Mouse (Mus musculus): Measurements from ENCODE around the gene Agpat1. TPM values are rescaled to one million over a fixed set of nuclear protein-coding genes. Genes with fewer than 3 reads are reported as not detected.
A peak's percentile ranks its signal among the peaks of the same experiment; 100 is the strongest.

The Agpat1 gene
- total RNA-seq, 2 experiments from 2014 or later: 162 to 175 TPM

GRCm38 (mm10) chr17:34630761-34631301 lies 26.8 kb downstream of the Agpat1 start:
- peak in 1 of 2 experiments; percentile 46 for DNase-seq (ENCODE audit: low spot score in 2 of 2)

DNA sequence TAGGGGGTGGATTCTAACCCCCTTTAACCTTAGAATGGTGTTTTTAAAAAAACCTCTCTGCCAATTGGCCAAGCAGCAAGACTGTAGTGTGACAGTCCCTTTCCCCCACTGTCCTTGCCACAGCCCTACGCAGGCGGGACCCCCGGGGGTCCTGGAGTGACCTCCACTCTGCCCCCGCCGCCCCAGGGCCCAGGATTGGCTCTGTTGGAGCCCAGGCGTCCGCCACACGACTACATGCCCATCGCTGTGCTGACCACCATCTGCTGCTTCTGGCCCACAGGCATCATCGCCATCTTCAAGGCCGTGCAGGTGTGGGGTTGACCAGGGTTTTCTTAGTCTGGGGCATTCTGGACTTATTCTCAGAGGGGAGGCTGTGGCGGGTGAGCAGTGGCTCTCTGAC lies 27.6 kb downstream of the Agpat1 start:
- DNase-seq (ENCODE audit: low spot score in 2 of 2): no peak

DNA sequence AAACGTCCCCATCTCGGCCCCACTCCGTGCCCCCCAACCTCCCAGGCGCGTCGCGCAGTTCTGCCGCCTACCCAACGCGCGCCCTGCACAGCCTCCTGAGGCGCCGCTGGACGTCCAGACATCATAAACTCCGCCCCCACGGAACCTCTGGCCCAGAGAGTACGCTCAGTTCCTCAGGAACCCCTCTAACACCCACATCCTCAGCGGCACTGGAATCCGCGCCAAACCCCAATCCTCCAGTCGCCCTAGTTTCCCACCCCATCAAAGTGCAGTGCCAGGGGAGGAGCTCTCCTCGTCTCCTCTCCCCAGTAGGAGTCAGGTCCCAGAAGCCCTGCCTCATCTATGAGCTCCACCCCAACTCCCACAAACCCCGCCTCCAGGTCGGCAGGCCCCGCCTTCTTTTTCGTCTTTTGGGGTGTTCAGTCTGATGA lies 28.2 kb downstream of the Agpat1 start:
- DNase-seq (ENCODE audit: low spot score in 2 of 2): peak; percentile 91

DNA sequence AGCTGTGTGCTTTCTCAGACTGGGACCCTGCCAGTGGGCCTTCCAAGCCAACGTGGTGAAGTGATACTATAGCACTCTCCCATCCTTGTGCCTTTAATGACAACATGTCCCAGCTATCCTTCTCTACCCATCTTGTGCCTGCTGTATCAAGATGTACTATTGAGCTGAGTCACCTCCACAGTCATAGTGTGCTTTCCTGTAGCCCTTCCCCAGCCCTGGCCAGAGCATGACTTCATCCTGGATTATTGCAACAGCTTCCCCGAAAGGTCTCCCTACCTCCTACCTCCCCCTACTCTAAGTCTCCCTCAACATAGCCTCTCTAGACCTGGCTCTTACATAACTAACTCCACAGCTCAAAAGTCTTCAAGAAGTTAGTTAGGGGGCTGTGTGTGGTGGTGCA lies 31.6 kb downstream of the Agpat1 start:
- DNase-seq (ENCODE audit: low spot score in 2 of 2): no peak

DNA sequence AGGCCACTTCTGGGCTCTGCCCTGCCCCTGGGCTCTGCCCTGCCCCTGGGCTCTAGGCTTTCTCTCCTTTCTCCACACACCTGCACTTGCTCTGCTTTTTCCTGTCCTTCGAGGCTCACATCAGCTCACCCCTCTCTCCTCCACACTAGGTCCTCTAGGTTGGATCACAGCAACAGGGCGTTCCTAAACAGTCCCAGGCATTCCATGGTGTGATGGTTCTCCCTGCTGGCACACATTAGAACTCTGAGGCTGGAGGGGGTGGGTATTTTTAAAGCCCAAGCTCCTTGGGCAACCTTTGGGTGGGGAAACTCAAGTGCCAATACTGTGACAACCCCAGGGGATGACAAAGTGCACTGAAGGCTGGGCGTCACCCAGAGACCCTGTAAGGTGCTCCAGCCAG lies 33.4 kb downstream of the Agpat1 start:
- DNase-seq (ENCODE audit: low spot score in 2 of 2): no peak

- no peak for DNase-seq (ENCODE audit: low spot score in 2 of 2)
Observed at GRCm38 (mm10) chr17:34639461-34640255, 35.6 kb downstream of the Agpat1 start.

DNA sequence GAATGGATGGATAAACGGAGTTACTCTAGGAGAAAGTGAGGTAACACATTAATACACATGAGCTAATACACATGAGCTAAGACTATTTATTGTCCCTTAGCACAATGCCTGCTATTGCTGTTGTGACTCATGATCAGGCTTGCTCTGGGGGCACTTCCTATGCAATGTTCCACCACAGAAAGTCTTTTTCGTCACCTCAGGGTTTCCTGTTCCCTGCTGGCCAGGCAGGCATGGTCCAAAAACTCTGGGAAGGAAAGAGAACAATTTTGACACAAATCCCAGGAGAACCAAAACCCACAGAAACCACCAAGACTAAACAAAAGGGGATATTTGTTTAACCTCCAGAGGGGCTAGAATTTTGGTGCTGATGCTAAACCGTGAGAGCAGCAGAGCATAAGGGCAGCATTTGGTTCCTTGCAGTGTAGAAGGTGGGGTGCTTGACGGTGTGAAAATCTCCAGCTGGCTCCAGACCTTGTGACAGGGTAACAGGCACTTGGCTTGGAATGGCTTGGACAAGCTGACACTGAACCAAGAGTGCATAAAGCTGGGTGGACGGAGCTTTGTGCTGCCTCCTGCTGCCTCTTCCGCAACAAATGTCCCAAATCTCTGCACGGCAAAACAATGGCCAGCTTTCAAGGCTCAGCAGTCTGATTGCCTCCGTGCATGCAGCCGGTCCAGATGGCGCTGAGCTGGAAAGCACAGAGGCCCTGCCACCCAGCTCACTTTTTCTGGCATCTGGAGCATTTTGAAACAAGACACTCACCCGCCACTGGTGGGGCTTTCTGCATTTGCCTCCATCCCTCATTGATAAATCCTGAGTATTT lies 36.9 kb downstream of the Agpat1 start:
- peak in 1 of 2 experiments; percentile 75 for DNase-seq (ENCODE audit: low spot score in 2 of 2)

DNA sequence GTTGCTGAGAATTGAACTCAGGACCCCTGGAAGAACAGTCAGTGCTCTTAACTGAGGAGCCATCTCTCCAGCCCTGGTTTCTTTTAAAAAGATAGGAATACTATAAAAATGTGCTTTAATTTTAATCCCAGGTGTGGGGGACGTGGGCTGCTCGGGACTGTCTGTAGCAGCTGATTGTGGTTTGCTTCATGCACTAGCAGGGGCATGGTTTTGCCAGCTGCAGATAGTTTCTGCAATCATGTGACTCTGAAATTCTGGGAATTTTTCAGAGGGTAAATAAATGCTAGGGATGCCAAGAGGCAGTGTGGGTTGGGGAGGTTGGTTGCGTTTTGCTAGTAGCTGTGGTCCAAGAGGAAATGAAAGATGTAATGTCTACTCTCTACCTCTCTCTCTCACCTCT lies 37.9 kb downstream of the Agpat1 start:
- no peak for DNase-seq (ENCODE audit: low spot score in 2 of 2)

DNA sequence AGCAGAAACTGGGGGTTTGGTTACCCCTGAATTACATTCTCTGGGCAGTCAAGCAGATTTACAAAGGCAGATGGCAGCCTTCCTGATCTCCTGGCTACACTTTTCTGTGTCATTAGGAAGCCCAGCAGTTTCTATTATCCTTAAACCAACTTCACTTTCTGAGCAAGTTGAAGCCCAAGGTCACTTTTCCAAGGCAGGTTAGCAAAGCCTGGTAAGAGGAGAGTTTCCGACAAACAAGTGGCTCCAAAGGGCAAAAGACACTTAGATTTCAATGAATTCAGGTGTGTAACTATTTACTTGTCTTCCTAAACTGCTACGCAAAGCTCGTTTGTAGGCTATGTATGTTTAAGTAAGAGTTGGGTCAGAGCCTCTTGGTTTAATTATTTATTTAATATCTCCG lies 39.3 kb downstream of the Agpat1 start:
- DNase-seq (ENCODE audit: low spot score in 2 of 2): no peak

DNA sequence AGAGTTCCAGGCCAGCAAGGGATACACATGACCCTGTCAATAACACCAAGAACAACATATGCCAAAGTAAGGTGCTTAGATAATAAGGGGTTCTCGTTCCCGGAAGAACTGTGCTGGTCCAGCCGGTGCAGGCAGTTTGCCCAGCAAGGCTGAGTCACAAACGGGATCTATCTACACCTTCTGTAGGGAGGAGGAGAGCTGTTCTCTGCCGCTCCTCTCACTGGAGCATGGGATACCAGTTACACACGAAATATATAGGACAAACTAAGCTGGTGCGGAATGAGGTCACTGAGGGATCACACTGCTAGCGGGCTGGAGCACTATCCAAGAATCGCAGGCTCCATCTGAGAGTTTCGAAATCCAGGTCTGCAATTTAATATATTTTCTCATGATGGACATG lies 39.9 kb downstream of the Agpat1 start:
- DNase-seq (ENCODE audit: low spot score in 2 of 2): no peak

DNA sequence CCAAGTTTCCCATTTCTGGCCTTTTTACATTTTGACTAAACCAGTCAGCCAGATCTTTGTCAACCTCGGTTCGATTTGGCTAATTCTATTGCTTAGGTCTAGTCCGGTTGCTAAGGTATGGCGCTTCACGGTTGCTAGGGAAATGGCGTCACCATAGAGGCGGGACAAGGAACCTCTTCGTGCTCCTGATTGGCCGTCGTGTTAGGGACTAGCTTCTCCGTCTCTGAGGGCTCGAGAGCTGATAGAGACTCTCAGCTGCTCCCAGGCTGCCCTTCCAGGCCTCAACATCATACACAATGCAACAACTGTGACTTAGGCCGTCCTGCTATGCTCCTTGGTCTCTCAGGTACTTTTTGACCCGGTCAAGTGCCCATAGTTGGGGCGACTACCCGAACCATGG lies 40.5 kb downstream of the Agpat1 start, which contains the start of gene Fkbpl:
Gene Fkbpl, plus strand, starts transcription at position 157 of the 400 bp plus-strand sequence.
- peak; percentile 96 to 99 for DNase-seq (ENCODE audit: low spot score in 2 of 2)

- DNase-seq (ENCODE audit: low spot score in 2 of 2): no peak
Observed at GRCm38 (mm10) chr17:34645256-34645829, 41.3 kb downstream of the Agpat1 start.

- DNase-seq (ENCODE audit: low spot score in 2 of 2): no peak
Observed at GRCm38 (mm10) chr17:34645831-34646511, 41.9 kb downstream of the Agpat1 start.

- DNase-seq (ENCODE audit: low spot score in 2 of 2): peak; percentile 95 to 99
Observed at GRCm38 (mm10) chr17:34646906-34647787, 43.1 kb downstream of the Agpat1 start, which contains the start of gene Atf6b. Gene Atf6b, plus strand, starts transcription at chr17:34647146.

DNA sequence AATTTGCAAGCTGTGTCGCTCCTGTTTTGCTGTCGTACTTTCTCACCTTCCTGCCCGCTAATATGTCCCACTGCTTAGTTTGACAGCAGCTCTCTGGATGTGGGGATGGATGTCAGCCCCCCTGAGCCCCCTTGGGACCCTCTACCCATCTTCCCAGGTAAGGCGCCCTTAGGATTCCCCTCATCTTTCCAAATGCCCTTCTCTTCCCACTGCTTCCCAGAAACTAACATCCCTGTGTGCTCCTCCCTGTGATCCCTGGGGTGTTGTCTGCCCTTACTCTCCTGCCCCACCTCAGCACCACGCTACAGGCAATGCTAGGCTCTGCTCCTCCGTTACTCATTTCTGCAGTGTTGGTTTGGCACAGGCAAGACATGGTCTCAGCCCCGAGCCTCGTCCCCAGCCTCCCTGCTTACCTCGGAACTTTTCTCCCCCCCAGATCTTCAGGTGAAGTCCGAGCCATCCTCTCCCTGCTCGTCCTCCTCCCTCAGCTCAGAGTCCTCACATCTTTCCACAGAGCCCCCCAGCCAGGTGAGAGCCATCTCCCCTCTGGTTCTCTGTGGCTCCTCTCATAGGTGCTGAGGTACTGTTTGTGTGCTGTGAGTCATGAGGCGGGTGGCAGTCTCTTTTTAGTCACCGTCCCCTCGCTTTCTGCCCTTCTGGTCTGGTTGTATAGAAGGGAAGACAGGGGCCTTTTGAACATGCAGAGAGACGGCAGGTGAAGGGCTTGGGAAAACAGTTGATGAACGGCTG lies 44.3 kb downstream of the Agpat1 start:
- no peak for DNase-seq (ENCODE audit: low spot score in 2 of 2)

DNA sequence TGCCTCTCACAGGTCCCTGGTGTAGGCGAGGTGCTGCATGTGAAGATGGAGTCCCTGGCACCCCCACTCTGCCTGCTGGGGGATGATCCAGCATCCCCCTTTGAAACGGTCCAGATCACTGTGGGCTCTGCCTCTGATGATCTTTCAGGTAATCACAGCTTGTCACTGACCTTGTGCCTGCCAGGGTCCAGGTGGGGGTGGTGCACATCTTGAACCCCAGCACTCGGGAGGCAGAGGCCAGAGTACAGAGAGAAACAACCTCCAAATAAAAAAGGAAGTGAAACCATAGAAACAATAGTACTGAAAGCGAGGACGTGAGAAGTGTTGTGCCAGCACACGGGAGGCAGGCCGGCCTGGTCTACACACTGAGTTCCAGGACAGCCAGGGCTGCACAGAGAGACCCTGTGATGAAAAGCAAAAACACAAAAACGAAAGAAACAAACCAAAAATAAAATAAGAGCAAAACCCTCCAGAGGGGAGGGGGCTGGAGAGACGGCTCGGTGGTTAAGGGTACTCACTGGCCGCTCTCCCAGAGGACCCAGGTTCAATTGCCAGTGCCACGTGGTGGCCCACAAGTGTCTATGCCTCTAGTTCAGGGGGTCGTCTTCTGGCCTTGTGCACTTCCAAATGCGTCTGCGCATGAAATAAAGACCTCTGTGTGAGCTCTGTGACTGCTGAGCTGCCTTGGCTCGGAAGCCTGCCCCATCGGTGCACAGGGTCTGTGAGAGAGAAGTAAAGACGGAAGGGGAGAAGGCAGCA lies 45.2 kb downstream of the Agpat1 start:
- no peak for DNase-seq (ENCODE audit: low spot score in 2 of 2)

- DNase-seq (ENCODE audit: low spot score in 2 of 2): no peak
Observed at GRCm38 (mm10) chr17:34650781-34651180, 46.7 kb downstream of the Agpat1 start.

DNA sequence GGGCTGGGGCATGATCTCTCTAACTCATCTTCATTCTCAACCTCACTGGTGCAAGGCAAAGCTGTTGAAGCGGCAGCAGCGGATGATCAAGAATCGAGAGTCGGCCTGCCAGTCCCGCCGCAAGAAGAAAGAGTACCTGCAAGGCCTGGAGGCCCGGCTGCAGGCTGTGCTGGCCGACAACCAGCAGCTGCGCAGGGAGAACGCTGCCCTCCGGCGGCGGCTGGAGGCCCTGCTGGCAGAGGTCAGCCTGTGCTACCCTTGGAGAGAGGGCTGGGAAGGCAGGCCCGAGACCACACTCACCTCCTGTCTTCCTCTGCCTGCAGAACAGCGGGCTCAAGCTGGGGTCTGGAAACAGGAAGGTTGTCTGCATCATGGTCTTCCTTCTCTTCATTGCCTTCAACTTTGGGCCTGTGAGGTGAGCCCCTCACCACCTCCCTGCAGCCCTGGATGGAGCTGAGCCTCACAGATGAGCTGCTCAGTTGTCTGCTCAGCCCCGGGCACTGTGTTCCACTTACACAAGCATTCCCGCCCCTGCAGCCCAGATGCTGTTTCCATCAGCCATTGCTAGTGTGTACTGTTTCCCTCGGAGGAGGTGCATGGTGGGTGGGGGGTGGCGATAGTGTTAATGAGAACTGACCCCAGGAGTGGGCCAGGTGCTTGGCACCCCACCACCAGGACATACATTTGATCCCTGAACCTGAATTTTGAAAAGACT lies 47.6 kb downstream of the Agpat1 start:
- peak in 1 of 2 experiments; percentile 83 for DNase-seq (ENCODE audit: low spot score in 2 of 2)
